Comparison of ENCODE assay signal across 7 mouse cellular contexts in genomic region chr7:27506765-27507370, GRCm38 (mm10). TPM values are rescaled to one million over a fixed set of nuclear protein-coding genes. Genes with fewer than 3 reads are reported as not detected.
DNase-seq lines count a peak whose midpoint lies in the region; ATAC-seq and TF ChIP-seq lines count a peak whose summit lies in the region.

No protein-coding gene starts in this region.

- peak overlapping the region; percentile 58 for H3K4me2 ChIP-seq in hindbrain, embryonic 12.5 days (replicated peaks)

- TF ChIP-seq CTCF in layer of hippocampus, adult 2 months (conservative IDR thresholded peaks at IDR 0.05): no peak

- no peaks in the 10 kb centered on the region for H3K27me3 ChIP-seq in hindbrain, embryonic 12.5 days

- H3K9ac ChIP-seq in hindbrain, embryonic 12.5 days: no peak overlapping the region

- H3K9me3 ChIP-seq in hindbrain, embryonic 12.5 days (replicated peaks): no peaks in the 10 kb centered on the region

- ATAC-seq in hindbrain, embryonic 12.5 days (ENCODE audit: low FRiP score): 0 out of 2 replicates have a peak, but pooled peaks have one; percentile 22

- peaks cover 9% of the 10 kb centered on the region for H3K4me1 ChIP-seq in hindbrain, embryonic 12.5 days

- WGBS in hindbrain, embryonic 12.5 days: 39% methylated on average over 9 of the region's 9 CpGs

- peak; percentile 42 to 43 for DNase-seq in B cell, adult 2 months
- DNase-seq in Muller cell, postnatal 12 days (ENCODE audit: inconsistent ontology term): peak; percentile 99
- DNase-seq in mesoderm, embryonic 11.5 days (ENCODE audit: low read depth, low spot score): peak; percentile 45
- no peak for DNase-seq in c-Kit-positive CD71-positive TER-119-positive erythroid progenitor cells, embryonic 14.5 days (ENCODE audit: low spot score)
- no peak for DNase-seq in layer of hippocampus, adult 2 months (ENCODE audit: low spot score in 2 of 2)
- no peak for DNase-seq in frontal cortex, adult 2 months (ENCODE audit: extremely low spot score in 1 of 2, low spot score in 1 of 2)

- H3K27ac ChIP-seq in hindbrain, embryonic 12.5 days: peak overlapping the region; percentile 94
- no peak overlapping the region for H3K27ac ChIP-seq in layer of hippocampus, adult 2 months

- H3K36me3 ChIP-seq in hindbrain, embryonic 12.5 days: no peaks in the 10 kb centered on the region

- peak overlapping the region; percentile 50; the same call in 1 of the 2 replicates for H3K4me3 ChIP-seq in hindbrain, embryonic 12.5 days
- H3K4me3 ChIP-seq in layer of hippocampus, adult 2 months: no peak overlapping the region

RNA-seq across cellular contexts. Expression of gene Prx, which starts 7.7 kb away (rescaled TPM):
- polyA plus RNA-seq in hindbrain, embryonic 12.5 days (2016; fragmentation: Nextera tagmentation; extraction: Ambion mirVana): 2.5 and 3.5 TPM in 2 replicates
- total RNA-seq in layer of hippocampus, adult 2 months (2021): under 1 TPM; 0.38 to 0.39 TPM
- 0.29 and 0.46 TPM in 2 replicates for polyA plus RNA-seq in frontal cortex, adult 2 months (2012; rRNA removed)

RNA-seq across cellular contexts. Expression of gene Hipk4, which starts 16.2 kb away (rescaled TPM):
- polyA plus RNA-seq in hindbrain, embryonic 12.5 days (2016; fragmentation: Nextera tagmentation; extraction: Ambion mirVana): 0.36 and 0.66 TPM in 2 replicates
- under 1 TPM in 1 of 2 experiments, not detected in 1; 0.15 TPM for total RNA-seq in layer of hippocampus, adult 2 months (2021)
- 0.44 and 0.66 TPM in 2 replicates for polyA plus RNA-seq in frontal cortex, adult 2 months (2012; rRNA removed)

RNA-seq across cellular contexts. Expression of gene Sertad1, which starts 20.2 kb away (rescaled TPM):
- polyA plus RNA-seq in hindbrain, embryonic 12.5 days (2016; fragmentation: Nextera tagmentation; extraction: Ambion mirVana): 17.5 TPM in 2 replicates
- 10 to 100 TPM in 1 of 2 experiments, 1 to 10 TPM in 1; 6.3 to 10.8 TPM for total RNA-seq in layer of hippocampus, adult 2 months (2021)
- 14.0 and 16.9 TPM in 2 replicates for polyA plus RNA-seq in frontal cortex, adult 2 months (2012; rRNA removed)

RNA-seq across cellular contexts. Expression of gene Sertad3, which starts 33.3 kb away (rescaled TPM):
- polyA plus RNA-seq in hindbrain, embryonic 12.5 days (2016; fragmentation: Nextera tagmentation; extraction: Ambion mirVana): 20.8 and 22.3 TPM in 2 replicates
- 1 to 10 TPM; 3.3 to 3.8 TPM for total RNA-seq in layer of hippocampus, adult 2 months (2021)
- polyA plus RNA-seq in frontal cortex, adult 2 months (2012; rRNA removed): 3.8 and 5.0 TPM in 2 replicates

RNA-seq across cellular contexts. Expression of gene Pld3, which starts 46.1 kb away (rescaled TPM):
- polyA plus RNA-seq in hindbrain, embryonic 12.5 days (2016; fragmentation: Nextera tagmentation; extraction: Ambion mirVana): 93.9 and 104 TPM in 2 replicates
- total RNA-seq in layer of hippocampus, adult 2 months (2021): 100 to 1,000 TPM; 573 to 583 TPM
- polyA plus RNA-seq in frontal cortex, adult 2 months (2012; rRNA removed): 933 and 972 TPM in 2 replicates

Comparison
In these comparisons a context has a peak if more than half of its experiments do, and no peak if none do; other contexts are left out.
1. DNase-seq: peak in B cell, adult 2 months (2 of 2), Muller cell, postnatal 12 days (single experiment) and mesoderm, embryonic 11.5 days (single experiment); none in c-Kit-positive CD71-positive TER-119-positive erythroid progenitor cells, embryonic 14.5 days (single experiment), layer of hippocampus, adult 2 months (0 of 2) and frontal cortex, adult 2 months (0 of 2).